Mouse (Mus musculus): Measurements from ENCODE around the gene Mapk10. TPM values are rescaled to one million over a fixed set of nuclear protein-coding genes. Genes with fewer than 3 reads are reported as not detected.

Gene Mapk10
- polyA plus RNA-seq, 1 experiment: 36.1 TPM

DNA sequence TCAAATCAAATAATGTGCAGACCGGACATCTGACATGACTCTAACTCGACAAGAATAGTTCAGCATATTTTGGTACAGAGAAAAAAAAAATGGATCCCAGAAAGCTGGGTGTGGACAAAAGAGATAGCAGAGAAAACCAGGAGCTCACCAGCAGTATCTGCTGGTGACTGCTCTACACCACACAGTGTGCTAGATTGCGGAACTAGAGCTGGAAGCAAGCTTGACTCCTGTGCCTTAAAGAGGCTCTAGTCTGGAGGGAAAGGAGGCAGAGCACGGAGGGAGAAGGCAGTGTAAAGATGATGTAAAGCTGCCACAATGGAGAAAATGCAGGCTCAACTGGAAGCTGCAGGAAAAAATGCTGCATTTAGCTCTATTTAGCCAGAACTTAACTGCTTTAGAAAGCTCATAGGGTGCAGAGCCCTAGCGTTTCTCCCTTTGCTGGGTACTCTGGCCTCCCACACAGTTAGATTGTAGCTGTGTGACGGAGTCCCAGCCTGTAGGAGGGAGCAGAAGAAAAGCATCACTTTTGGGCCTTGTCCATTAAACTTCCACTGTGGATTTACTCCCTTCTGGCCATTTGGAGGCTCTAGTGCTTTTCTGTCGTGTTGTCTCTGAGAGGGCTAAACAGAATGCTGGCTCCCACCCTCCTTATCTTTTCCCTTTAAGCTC, 188.5 kb downstream of the Mapk10 start:
- H3K27me3 ChIP-seq (ENCODE audit: control insufficient read depth, insufficient read depth, low read length): no peaks in the 10 kb centered on the region
- H3K27ac ChIP-seq (ENCODE audit: control insufficient read depth, insufficient read depth, low read depth, low read length): no peak overlapping the region
- peaks cover 4% of the 10 kb centered on the region; the same call in 1 of the 2 replicates for H3K4me1 ChIP-seq (ENCODE audit: control insufficient read depth, insufficient read depth, low read length)
- no peaks in the 10 kb centered on the region for H3K36me3 ChIP-seq (ENCODE audit: control insufficient read depth, insufficient read depth, low read length)
- TF ChIP-seq POLR2A (IDR thresholded peaks at IDR 0.05; ENCODE audit: control insufficient read depth, low read depth, low read length) (no peak), CTCF (IDR thresholded peaks at IDR 0.05; ENCODE audit: control insufficient read depth, insufficient read depth, insufficient replicate concordance, low read depth, low read length) (no peak)
- no peak overlapping the region for H3K4me3 ChIP-seq (ENCODE audit: control insufficient read depth, low read depth, low read length)

DNA sequence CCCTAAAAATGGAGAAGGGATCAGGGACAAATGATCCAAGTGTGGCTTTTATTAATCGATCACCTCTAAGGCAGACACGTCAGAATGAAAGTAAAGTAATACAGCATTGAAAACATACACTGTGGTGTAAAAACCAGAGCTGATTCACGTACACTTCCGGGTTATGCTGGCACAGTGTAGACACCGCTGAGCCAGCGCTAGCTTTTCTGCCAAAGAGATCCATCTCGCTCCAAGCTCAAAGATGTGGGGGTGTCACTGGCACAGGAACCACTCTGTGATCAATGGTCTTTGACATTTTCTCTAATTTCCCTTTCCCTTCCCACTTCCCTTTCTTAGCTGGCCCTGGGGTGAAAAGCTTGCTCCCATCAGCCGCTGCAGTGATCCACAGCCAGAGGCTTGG, 189.7 kb downstream of the Mapk10 start:
- Histone ChIP-seq H3K4me3 (ENCODE audit: control insufficient read depth, low read depth, low read length) (no peak overlapping the region), H3K36me3 (ENCODE audit: control insufficient read depth, insufficient read depth, low read length) (no peaks in the 10 kb centered on the region), H3K27ac (ENCODE audit: control insufficient read depth, insufficient read depth, low read depth, low read length) (no peak overlapping the region), H3K4me1 (ENCODE audit: control insufficient read depth, insufficient read depth, low read length) (peaks cover 2% of the 10 kb centered on the region; the same call in 1 of the 2 replicates), H3K27me3 (ENCODE audit: control insufficient read depth, insufficient read depth, low read length) (no peaks in the 10 kb centered on the region)
- TF ChIP-seq POLR2A (IDR thresholded peaks at IDR 0.05; ENCODE audit: control insufficient read depth, low read depth, low read length): no peak
- TF ChIP-seq CTCF (IDR thresholded peaks at IDR 0.05; ENCODE audit: control insufficient read depth, insufficient read depth, insufficient replicate concordance, low read depth, low read length): no peak

DNA sequence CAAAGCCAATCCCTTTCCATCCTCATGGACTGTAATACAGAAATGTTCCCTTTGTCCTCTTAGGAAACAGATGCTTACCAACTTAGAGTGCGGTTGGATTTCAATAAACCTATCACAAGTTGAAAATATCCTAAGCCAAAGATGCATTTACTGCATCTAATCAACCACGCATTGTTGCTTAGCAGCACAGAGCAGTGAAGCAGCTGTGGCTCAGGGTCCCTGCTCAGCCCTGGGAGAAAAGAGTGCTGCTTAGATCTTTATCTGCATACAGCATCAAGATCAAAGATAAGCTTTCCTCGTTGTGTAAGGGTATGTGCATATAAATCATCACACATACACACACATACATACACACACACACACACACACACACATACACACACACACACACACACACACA, 190.2 kb downstream of the Mapk10 start:
- Histone ChIP-seq H3K4me1 (ENCODE audit: control insufficient read depth, insufficient read depth, low read length) (no peaks in the 10 kb centered on the region), H3K27me3 (ENCODE audit: control insufficient read depth, insufficient read depth, low read length) (no peaks in the 10 kb centered on the region), H3K36me3 (ENCODE audit: control insufficient read depth, insufficient read depth, low read length) (no peaks in the 10 kb centered on the region), H3K4me3 (ENCODE audit: control insufficient read depth, low read depth, low read length) (no peak overlapping the region), H3K27ac (ENCODE audit: control insufficient read depth, insufficient read depth, low read depth, low read length) (no peak overlapping the region)
- no peak for TF ChIP-seq CTCF (IDR thresholded peaks at IDR 0.05; ENCODE audit: control insufficient read depth, insufficient read depth, insufficient replicate concordance, low read depth, low read length)
- TF ChIP-seq POLR2A (IDR thresholded peaks at IDR 0.05; ENCODE audit: control insufficient read depth, low read depth, low read length): no peak

DNA sequence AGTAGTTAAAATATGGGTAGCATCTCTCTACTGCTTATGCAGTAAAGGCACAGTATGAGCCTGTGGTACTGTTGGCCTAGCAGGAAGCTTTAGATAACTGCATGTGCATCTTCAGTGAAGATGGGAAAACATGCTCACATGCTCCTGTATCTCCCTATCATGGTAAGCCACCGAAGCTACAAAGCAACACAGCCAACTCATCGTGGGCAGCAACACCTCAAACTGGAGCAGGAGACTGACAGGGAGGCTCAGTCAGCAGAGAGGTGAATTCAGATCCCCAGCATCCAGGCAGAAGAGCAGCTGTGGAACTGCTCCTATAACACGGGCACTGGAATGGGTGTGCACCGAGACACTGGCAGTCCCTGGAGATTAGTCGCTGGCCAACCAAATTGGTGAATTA, 191.0 kb downstream of the Mapk10 start:
- Histone ChIP-seq H3K36me3 (ENCODE audit: control insufficient read depth, insufficient read depth, low read length) (no peaks in the 10 kb centered on the region), H3K27me3 (ENCODE audit: control insufficient read depth, insufficient read depth, low read length) (no peaks in the 10 kb centered on the region), H3K27ac (ENCODE audit: control insufficient read depth, insufficient read depth, low read depth, low read length) (no peak overlapping the region), H3K4me1 (ENCODE audit: control insufficient read depth, insufficient read depth, low read length) (no peaks in the 10 kb centered on the region), H3K4me3 (ENCODE audit: control insufficient read depth, low read depth, low read length) (no peak overlapping the region)
- no peak for TF ChIP-seq CTCF (IDR thresholded peaks at IDR 0.05; ENCODE audit: control insufficient read depth, insufficient read depth, insufficient replicate concordance, low read depth, low read length)
- no peak for TF ChIP-seq POLR2A (IDR thresholded peaks at IDR 0.05; ENCODE audit: control insufficient read depth, low read depth, low read length)

DNA sequence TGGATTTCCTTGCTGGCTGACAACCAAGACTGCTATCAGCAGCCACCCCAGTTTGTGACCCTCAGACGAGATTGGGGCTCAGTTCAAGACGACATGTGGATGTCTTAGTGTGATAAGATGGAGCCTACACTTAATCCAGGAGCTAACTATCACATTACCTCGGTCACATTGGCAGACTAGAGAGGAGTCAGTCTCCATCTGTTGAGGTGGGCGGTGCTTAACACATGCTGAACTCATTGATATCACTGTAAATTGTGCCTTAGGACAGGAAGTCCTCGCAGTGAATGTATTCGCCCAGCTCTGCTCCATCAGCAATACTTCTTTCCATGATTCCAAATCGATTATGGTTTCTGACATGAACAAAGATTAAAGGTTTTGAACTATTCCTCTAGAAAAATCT, 193.5 kb downstream of the Mapk10 start:
- Histone ChIP-seq H3K27me3 (ENCODE audit: control insufficient read depth, insufficient read depth, low read length) (no peaks in the 10 kb centered on the region), H3K4me1 (ENCODE audit: control insufficient read depth, insufficient read depth, low read length) (no peaks in the 10 kb centered on the region), H3K27ac (ENCODE audit: control insufficient read depth, insufficient read depth, low read depth, low read length) (no peak overlapping the region), H3K4me3 (ENCODE audit: control insufficient read depth, low read depth, low read length) (no peak overlapping the region), H3K36me3 (ENCODE audit: control insufficient read depth, insufficient read depth, low read length) (no peaks in the 10 kb centered on the region)
- TF ChIP-seq POLR2A (IDR thresholded peaks at IDR 0.05; ENCODE audit: control insufficient read depth, low read depth, low read length): no peak
- no peak for TF ChIP-seq CTCF (IDR thresholded peaks at IDR 0.05; ENCODE audit: control insufficient read depth, insufficient read depth, insufficient replicate concordance, low read depth, low read length)

DNA sequence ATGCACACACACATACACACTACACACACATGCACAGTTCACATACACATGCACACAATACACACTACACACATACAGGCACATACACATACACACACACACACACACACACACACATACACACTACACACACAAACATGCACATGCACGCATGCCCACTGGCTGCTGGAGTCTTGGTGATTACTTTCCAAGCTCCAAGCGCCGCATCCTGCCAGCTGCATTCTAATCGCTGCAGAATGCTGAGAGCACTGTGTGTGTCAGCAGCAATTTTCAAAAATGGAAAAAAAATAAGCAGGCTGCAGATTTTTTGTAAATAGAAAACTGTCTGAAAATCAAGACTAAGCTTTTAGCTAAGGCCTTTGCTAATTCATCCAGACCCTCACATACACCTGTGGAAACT, 196.8 kb downstream of the Mapk10 start:
- no peak overlapping the region for H3K4me3 ChIP-seq (ENCODE audit: control insufficient read depth, low read depth, low read length)
- TF ChIP-seq CTCF (IDR thresholded peaks at IDR 0.05; ENCODE audit: control insufficient read depth, insufficient read depth, insufficient replicate concordance, low read depth, low read length) (no peak), POLR2A (IDR thresholded peaks at IDR 0.05; ENCODE audit: control insufficient read depth, low read depth, low read length) (no peak)
- H3K27ac ChIP-seq (ENCODE audit: control insufficient read depth, insufficient read depth, low read depth, low read length): no peak overlapping the region
- no peaks in the 10 kb centered on the region for H3K4me1 ChIP-seq (ENCODE audit: control insufficient read depth, insufficient read depth, low read length)
- no peaks in the 10 kb centered on the region for H3K36me3 ChIP-seq (ENCODE audit: control insufficient read depth, insufficient read depth, low read length)
- no peaks in the 10 kb centered on the region for H3K27me3 ChIP-seq (ENCODE audit: control insufficient read depth, insufficient read depth, low read length)

DNA sequence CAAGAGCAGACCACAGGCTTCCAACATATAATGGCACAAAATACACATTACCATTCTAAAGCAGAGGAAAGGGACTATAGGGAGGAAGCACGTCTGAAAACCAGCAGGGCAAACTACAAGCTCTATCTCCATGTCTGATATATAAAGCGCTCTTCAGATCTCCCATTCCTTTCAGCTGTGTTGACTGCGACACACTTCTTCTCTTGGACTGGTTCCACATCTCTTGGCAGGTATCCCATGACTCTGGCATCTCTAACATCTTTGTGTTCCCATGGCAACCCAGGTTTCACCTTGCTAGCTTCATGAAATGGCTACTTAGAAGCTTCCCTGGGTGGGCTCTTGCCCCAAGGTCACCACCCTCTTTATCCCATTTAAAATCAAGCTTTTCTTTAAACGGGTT, 202.2 kb downstream of the Mapk10 start:
- Histone ChIP-seq H3K27me3 (ENCODE audit: control insufficient read depth, insufficient read depth, low read length) (no peaks in the 10 kb centered on the region), H3K27ac (ENCODE audit: control insufficient read depth, insufficient read depth, low read depth, low read length) (no peak overlapping the region), H3K4me3 (ENCODE audit: control insufficient read depth, low read depth, low read length) (no peak overlapping the region), H3K4me1 (ENCODE audit: control insufficient read depth, insufficient read depth, low read length) (no peaks in the 10 kb centered on the region), H3K36me3 (ENCODE audit: control insufficient read depth, insufficient read depth, low read length) (no peaks in the 10 kb centered on the region)
- TF ChIP-seq CTCF (IDR thresholded peaks at IDR 0.05; ENCODE audit: control insufficient read depth, insufficient read depth, insufficient replicate concordance, low read depth, low read length) (no peak), POLR2A (IDR thresholded peaks at IDR 0.05; ENCODE audit: control insufficient read depth, low read depth, low read length) (no peak)
